Mouse (Mus musculus) megakaryocyte, embryonic 14.5 days (primary cell): ENCODE results near the gene Rap2a. TPM values are rescaled to one million over a fixed set of nuclear protein-coding genes. Genes with fewer than 3 reads are reported as not detected.

Experiments used
- H3K27me3 ChIP-seq: replicated peaks from 2 replicates; pipeline ENCODE3; 2012; ENCODE audit warnings: inconsistent platforms
- H3K36me3 ChIP-seq: replicated peaks from 2 replicates; pipeline ENCODE3; 2012; ENCODE audit warnings: low read length, inconsistent platforms, mixed read lengths
- H3K4me1 ChIP-seq: 2 replicates; pipeline ENCODE4 v1.6.1; 2012; ENCODE audit warnings: inconsistent platforms
- H3K4me3 ChIP-seq: replicated peaks from 2 replicates; pipeline ENCODE3; 2012; ENCODE audit warnings: moderate library complexity, mild to moderate bottlenecking, inconsistent platforms
- H3K9me3 ChIP-seq: 2 replicates; pipeline ENCODE4 v1.6.1; 2012; ENCODE audit warnings: inconsistent platforms
- FLI1 ChIP-seq: IDR thresholded peaks from 2 replicates; pipeline ENCODE4 v1.6.1; 2012; ENCODE audit warnings: low read length, inconsistent platforms, mixed read lengths
- GATA1 ChIP-seq: IDR thresholded peaks from 3 replicates; pipeline ENCODE4 v1.6.1; 2012; ENCODE audit warnings: mixed read lengths, low read length, inconsistent platforms, borderline replicate concordance
- polyA plus RNA-seq: library from polyadenylated mRNA; stranded (reverse); fragments of >175 nt; gene quantifications from 2 replicates; pipeline ENCODE4 v1.2.3, GENCODE M21; 2012; ENCODE audit warnings: low replicate concordance; ENCODE audit not compliant: insufficient read depth

Gene Rap2a
- polyA plus RNA-seq, 1 experiment = 19.1 TPM

DNA sequence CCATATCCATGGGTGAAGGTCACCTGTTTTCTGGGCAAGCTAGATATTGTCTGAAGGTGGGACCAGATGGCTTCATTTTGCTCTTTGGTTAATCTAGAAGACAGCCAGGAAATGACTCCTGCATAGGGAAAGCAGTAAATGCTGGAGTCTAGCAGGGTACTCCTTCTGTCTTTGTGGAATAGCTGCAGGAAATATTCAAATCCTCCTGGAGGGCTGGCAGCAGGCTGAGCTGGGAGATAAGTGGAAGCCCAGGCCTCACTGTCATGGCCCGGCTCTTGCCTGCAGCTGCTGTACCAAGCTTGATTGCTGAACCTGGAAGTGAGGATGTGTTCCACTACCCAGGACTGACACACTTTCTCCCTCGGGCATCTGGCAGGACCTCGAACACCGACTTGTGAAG lies 11.4 kb upstream of the Rap2a start:
- Histone ChIP-seq H3K36me3 (peaks cover 9% of the 10 kb centered on the region), H3K27me3 (no peaks in the 10 kb centered on the region), H3K4me1 (peaks cover 55% of the 10 kb centered on the region), H3K9me3 (peaks cover 13% of the 10 kb centered on the region), H3K4me3 (no peak overlapping the region)
- TF ChIP-seq GATA1 (no peak), FLI1 (no peak)

DNA sequence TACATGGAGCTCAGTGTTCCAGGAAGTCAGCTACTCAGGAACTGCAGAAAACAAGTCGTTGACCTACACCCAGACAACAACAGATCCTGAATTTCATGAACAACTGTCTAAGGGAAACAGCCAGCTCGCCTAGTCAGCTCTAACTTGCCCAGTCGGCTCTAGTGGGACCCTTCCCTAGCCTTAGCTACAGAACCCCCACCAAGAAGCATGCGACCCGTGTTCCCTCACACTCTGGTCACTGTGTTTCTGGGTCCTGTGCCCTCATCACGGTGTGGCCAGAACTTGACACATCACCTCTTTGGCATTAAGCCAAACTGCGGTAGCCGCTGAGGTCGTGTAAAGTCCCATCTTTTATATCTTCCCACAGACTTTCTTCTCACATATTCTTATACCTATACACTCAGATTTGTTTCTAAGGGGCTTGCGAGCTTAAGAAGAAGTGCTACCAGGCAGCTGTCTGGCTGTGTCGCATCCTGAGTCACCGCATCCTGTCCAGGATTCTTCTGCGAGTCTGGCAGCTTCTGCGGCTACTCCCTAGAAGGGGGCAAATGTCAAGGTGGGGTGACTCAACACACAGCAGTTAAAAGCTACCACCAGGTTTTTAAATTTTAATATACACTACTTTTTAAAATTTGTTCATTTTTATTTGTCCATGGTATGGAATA lies 9.0 kb upstream of the Rap2a start:
- TF ChIP-seq GATA1 (no peak), FLI1 (no peak)
- Histone ChIP-seq H3K4me3 (no peak overlapping the region), H3K4me1 (peaks cover 66% of the 10 kb centered on the region), H3K27me3 (no peaks in the 10 kb centered on the region), H3K9me3 (peaks cover 13% of the 10 kb centered on the region), H3K36me3 (peaks cover 19% of the 10 kb centered on the region)

DNA sequence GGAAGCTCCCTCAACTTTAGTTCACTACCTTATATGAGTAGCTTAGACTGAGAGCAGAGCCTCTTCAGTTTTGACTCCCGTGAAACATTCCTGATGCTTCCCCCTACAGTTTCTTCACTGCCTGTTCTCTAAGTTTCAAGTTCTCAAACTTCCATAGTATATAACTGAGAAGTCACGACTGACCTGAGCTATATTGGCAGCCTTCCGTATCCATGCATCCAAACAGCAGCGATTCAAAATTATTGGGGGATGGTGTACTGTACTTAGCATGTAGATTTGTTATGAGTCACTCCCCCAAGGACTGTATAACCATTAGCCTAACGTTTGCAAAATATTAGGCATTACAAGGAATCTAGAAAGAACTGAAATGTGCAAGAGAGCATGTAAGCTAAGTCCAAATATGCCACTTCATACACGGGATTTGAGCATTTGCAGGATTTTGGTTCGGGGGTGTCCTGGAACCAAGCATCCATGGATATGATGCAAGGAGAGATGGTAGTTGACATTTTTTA lies 2.0 kb upstream of the Rap2a start:
- H3K9me3 ChIP-seq = peaks cover 4% of the 10 kb centered on the region; the same call in 1 of the 2 replicates
- TF ChIP-seq FLI1 = no peak
- no peak for TF ChIP-seq GATA1
- peaks cover 24% of the 10 kb centered on the region for H3K36me3 ChIP-seq
- no peaks in the 10 kb centered on the region for H3K27me3 ChIP-seq
- H3K4me3 ChIP-seq = peak overlapping the region; percentile 100
- H3K4me1 ChIP-seq = peaks cover 54% of the 10 kb centered on the region

DNA sequence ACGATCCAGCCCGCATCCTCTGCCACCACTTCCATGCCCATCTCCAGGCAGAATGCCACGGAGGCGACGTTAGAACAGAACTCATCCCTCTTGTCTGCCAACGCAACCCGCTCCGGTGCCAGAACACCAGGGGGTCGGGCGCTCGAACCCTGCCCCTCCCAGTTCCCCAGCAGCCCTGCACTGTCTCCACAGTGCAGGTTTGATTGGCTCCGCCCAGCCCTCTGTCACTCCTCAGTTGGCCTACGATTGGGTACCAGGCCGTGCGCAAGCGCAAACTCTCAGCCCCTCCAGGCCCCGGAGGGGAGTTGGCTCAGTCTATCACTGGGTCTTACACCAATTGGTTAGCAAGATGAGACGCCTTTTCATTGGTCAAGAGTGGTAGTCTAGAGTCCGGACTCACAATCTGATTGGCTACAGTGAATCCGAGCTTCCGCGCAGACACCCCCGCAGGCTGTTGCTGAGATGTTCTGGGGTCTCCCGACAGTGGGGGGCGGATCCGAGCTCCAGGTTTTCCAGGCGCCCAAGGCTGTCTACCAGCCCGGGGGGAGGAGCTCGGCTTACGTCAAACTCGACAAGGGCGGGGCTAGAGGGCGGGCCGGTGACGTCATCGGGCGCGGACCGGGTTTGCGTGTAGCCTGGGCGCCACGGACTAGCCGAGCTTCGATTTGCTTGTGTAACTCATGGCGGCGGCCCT lies 809 bp upstream of the Rap2a start:
- Histone ChIP-seq H3K36me3 (peaks cover 30% of the 10 kb centered on the region), H3K9me3 (peaks cover 4% of the 10 kb centered on the region; the same call in 1 of the 2 replicates), H3K27me3 (no peaks in the 10 kb centered on the region), H3K4me1 (peaks cover 57% of the 10 kb centered on the region), H3K4me3 (peak overlapping the region; percentile 100)
- TF ChIP-seq FLI1 = no peak
- TF ChIP-seq GATA1 = no peak

DNA sequence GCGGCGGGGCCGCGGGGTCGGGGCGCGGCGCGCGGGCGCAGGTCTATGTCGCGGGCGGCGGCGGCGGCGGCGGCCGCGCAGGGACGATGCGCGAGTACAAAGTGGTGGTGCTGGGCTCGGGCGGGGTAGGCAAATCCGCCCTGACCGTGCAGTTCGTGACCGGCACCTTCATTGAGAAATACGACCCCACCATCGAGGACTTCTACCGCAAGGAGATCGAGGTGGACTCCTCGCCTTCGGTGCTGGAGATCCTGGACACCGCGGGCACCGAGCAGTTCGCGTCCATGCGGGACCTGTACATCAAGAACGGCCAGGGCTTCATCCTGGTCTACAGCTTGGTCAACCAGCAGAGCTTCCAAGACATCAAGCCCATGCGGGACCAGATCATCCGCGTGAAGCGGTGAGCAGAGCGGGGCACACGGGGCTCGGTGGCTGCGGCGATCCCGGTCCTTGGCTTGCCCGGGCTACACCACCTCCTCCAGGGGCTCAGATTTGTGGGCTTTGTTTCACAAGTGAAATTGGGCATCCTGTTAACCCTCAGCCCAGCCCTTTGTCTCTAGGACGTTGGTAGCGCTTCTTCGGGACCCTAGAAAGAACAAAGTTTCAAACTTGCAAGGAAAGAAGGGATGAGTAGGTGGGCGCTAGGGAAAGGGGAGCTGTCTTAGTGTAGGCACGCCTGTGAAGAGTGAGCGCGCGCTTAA lies 547 bp downstream of the Rap2a start:
- Histone ChIP-seq H3K4me1 (peaks cover 59% of the 10 kb centered on the region), H3K36me3 (peaks cover 33% of the 10 kb centered on the region), H3K4me3 (peak overlapping the region; percentile 100), H3K9me3 (peaks cover 5% of the 10 kb centered on the region; the same call in 1 of the 2 replicates), H3K27me3 (no peaks in the 10 kb centered on the region)
- TF ChIP-seq GATA1 (no peak), FLI1 (no peak)

DNA sequence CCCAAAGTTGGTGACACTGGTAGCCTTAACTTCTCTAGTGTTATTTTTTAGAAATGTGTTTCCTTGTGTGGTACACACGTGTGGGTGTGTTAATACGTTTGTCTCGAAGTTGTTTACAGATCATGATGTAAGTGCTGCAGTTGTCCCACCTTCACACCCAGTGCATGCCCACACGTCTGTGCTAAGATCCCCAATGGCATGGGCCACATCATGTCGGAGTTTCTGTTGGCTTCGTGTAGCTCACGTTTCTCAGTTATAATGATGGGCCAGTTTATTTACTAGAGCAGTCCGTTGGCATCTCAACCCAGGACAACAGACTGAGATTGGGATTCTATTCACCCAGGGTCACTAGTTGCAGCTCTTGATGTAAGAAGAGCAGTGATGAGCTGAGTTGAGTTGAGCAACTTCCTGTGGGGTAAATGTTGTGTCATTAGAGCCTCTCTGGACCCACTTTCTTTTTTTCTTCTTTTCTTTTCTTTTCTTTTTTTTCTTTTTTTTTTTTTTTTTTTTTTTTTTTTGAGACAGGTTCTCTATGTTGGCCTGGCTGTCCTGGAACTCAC lies 2.2 kb downstream of the Rap2a start:
- Histone ChIP-seq H3K4me1 (peaks cover 67% of the 10 kb centered on the region), H3K36me3 (peaks cover 48% of the 10 kb centered on the region), H3K9me3 (peaks cover 5% of the 10 kb centered on the region; the same call in 1 of the 2 replicates), H3K27me3 (no peaks in the 10 kb centered on the region), H3K4me3 (peak overlapping the region; percentile 100)
- no peak for TF ChIP-seq GATA1
- no peak for TF ChIP-seq FLI1

DNA sequence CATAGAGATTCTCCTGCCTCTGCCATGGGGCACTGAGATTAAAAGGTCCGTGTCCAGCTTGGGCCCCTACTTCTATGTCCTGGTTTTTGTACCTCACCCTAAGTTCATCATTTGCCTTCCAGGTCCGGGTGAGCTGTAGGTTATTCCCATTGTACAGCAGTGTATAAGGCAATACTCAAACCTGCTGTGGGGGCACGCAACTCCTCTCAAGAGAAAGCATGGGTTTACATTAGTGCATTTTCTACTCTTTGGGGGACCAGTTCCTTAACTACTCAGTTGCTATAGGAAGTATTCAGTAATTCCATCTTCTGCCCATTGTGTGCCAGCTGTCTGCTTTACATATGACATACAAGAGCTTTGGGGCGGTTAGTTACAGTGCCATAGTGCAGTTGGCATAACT lies 2.7 kb downstream of the Rap2a start:
- H3K36me3 ChIP-seq = peaks cover 53% of the 10 kb centered on the region
- peak overlapping the region; percentile 88 for H3K4me3 ChIP-seq
- H3K4me1 ChIP-seq = peaks cover 67% of the 10 kb centered on the region
- H3K9me3 ChIP-seq = peaks cover 5% of the 10 kb centered on the region; the same call in 1 of the 2 replicates
- H3K27me3 ChIP-seq = no peaks in the 10 kb centered on the region
- TF ChIP-seq GATA1 (no peak), FLI1 (no peak)

DNA sequence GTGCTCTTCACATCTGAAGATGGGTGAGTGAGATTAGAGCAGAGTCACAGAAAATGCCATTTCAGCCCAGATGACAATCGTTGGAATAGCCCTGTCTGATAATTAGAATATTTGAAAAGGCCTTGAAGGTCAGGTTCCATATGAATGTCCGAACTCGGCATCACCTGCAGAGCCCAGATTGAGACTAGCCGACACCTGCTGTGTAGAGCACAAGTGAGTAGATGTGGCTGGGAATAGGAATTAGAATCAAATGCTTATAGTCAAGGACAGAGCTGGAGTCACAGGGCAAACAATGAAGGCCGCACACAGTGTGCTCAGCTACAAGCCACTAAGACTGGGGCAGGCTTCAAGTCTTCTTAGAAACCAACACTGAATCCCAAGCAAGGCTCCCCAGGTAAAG lies 6.3 kb downstream of the Rap2a start:
- Histone ChIP-seq H3K27me3 (no peaks in the 10 kb centered on the region), H3K4me3 (no peak overlapping the region), H3K4me1 (peaks cover 94% of the 10 kb centered on the region), H3K36me3 (peaks cover 89% of the 10 kb centered on the region), H3K9me3 (peaks cover 5% of the 10 kb centered on the region; the same call in 1 of the 2 replicates)
- no peak for TF ChIP-seq FLI1
- no peak for TF ChIP-seq GATA1

DNA sequence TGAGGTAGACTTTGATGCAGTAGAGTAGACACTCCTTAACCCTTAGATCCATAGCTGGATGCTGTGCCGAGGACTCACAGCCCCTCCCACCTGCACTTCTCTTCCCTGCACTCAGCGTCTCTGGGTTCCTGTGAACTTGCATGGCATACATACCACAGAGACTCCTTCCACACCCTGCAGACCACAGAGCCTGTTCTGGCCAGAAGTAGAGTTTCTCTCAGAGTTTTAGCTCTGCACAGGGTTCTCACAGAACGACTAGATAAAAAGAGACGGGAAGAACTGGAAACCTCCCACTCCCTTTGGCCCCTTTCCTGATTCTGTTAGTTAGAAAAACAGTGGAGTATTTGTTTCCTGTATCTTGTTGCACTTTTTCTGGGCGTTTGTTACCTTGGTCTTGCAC lies 18.0 kb downstream of the Rap2a start:
- peak overlapping the region; percentile 86 for H3K4me3 ChIP-seq
- no peaks in the 10 kb centered on the region for H3K9me3 ChIP-seq
- no peaks in the 10 kb centered on the region for H3K27me3 ChIP-seq
- TF ChIP-seq FLI1 (no peak), GATA1 (no peak)
- peaks cover 79% of the 10 kb centered on the region for H3K36me3 ChIP-seq
- H3K4me1 ChIP-seq = peaks cover 92% of the 10 kb centered on the region
